Mouse (Mus musculus) stomach, embryonic 15.5 days (tissue): Measurements from ENCODE around the gene Siglech. TPM values are rescaled to one million over a fixed set of nuclear protein-coding genes. Genes with fewer than 3 reads are reported as not detected.

Experiments
- ATAC-seq: fragments of 200-750 bp; cut with Nextera tagmentation; 2 replicates; pipeline ENCODE4 v1.8.0; 2017; ENCODE audit warnings: low read depth, moderate number of reproducible peaks, moderate TSS enrichment; ENCODE audit not compliant: insufficient read depth, low FRiP score
- H3K27ac ChIP-seq: fragments of 300-500 bp; sonication (generic); 2 replicates; pipeline ENCODE4 v1.5.1; 2015; ENCODE audit warnings: mild to moderate bottlenecking, inconsistent platforms
- H3K27me3 ChIP-seq: fragments of 300-500 bp; sonication (generic); replicated peaks from 2 replicates; pipeline ENCODE4 v1.6.1; 2015; ENCODE audit warnings: inconsistent platforms
- H3K36me3 ChIP-seq: fragments of 300-500 bp; sonication (generic); 2 replicates; pipeline ENCODE4 v1.6.1; 2015; ENCODE audit warnings: inconsistent platforms
- H3K4me1 ChIP-seq: fragments of 300-500 bp; sonication (generic); 2 replicates; pipeline ENCODE4 v1.6.1; 2015; ENCODE audit warnings: inconsistent platforms
- H3K4me2 ChIP-seq: fragments of 300-500 bp; sonication (generic); 2 replicates; pipeline ENCODE4 v1.6.1; 2015; ENCODE audit warnings: mild to moderate bottlenecking, inconsistent platforms
- H3K4me3 ChIP-seq: fragments of 300-500 bp; sonication (generic); replicated peaks from 2 replicates; pipeline ENCODE4 v1.5.1; 2015; ENCODE audit warnings: inconsistent platforms
- H3K9ac ChIP-seq: fragments of 300-500 bp; sonication (generic); 2 replicates; pipeline ENCODE4 v1.6.1; 2015; ENCODE audit warnings: inconsistent platforms
- H3K9me3 ChIP-seq: fragments of 300-500 bp; sonication (generic); 2 replicates; pipeline ENCODE4 v1.6.1; 2016; ENCODE audit warnings: inconsistent platforms
- WGBS: fragments of 180-500 bp; shearing (Covaris S2); methylation state at CpG from one replicate; pipeline ENCODE4 v1.1.7; 2015; 5-methylcytosine and 5-hydroxymethylcytosine counted together
- polyA plus RNA-seq: library from polyadenylated mRNA; unstranded; fragments of >200 nt; fragmentation: Nextera tagmentation; extraction: Ambion mirVana; gene quantifications from 2 replicates; pipeline ENCODE4 v1.2.1, GENCODE M21; 2015

Siglech gene
- 0.89 TPM in 2 replicates for polyA plus RNA-seq

GRCm38 (mm10) chr7:55767926-55768325, at the start of gene Siglech:
TSS of gene Siglech (plus strand) at chr7:55768178.
- Histone ChIP-seq H3K27ac (no peak within 1 kb of the TSS), H3K4me1 (no peaks in the 10 kb centered on the region)
- no peak for ATAC-seq

DNA sequence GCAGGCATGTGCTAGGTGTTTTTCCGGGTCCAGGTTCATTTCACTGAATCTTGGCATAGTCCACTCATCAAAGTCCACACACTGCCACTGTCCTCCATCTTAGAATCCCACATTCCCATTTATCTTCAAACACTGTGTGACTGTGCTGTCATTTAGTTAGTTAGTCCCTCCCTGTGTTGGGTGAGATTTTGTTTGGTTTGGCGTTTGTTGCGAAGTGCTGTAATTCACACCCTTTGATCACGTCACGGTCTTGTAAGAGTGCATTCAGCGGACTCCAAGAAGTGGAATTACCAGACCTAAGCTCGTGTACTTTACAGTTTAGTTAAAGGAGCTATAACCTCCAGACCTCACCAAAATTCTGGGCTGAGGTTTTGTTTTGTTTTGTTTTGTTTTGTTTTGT, 45.3 kb upstream of the Siglech start:
- Histone ChIP-seq H3K4me3 (no peak overlapping the region), H3K9ac (no peak overlapping the region), H3K4me1 (no peaks in the 10 kb centered on the region), H3K27ac (no peak overlapping the region), H3K4me2 (no peak overlapping the region), H3K9me3 (no peaks in the 10 kb centered on the region), H3K36me3 (no peaks in the 10 kb centered on the region), H3K27me3 (no peaks in the 10 kb centered on the region)
- no peak for ATAC-seq
- WGBS, result 77% methylated on average over 7 of the region's 7 CpGs

More at GRCm38 (mm10) chr7:55767926-55768325, at the start of gene Siglech:
- no peak within 1 kb of the TSS for H3K9ac ChIP-seq
- no peak within 1 kb of the TSS for H3K4me3 ChIP-seq
- H3K27me3 ChIP-seq, result no peaks in the 10 kb centered on the region
- WGBS, result 28% methylated on average over 3 of the region's 3 CpGs
- H3K4me2 ChIP-seq, result no peak within 1 kb of the TSS
- H3K9me3 ChIP-seq, result no peaks in the 10 kb centered on the region
- no peaks in the 10 kb centered on the region for H3K36me3 ChIP-seq

DNA sequence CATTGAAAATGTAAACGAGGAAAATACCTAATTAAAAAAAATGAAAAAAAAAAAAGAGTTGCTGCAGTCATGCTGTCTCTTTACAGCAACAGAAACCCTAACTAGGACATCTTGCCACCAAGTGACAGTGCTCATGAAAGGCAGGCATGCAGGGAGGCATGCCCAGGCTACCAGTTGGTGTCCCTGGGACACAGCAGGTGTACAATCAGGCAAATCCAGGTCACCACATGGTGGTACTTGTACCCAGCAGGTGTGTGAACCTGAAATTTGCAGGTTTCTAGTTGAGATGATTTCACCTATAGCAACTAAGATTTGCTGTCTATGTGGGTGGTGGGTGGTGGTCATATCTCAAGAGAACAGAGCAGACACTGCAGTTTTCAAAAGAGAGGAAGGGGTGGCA, 39.1 kb upstream of the Siglech start:
- no peaks in the 10 kb centered on the region for H3K36me3 ChIP-seq
- H3K27ac ChIP-seq, result no peak overlapping the region
- ATAC-seq, result no peak
- no peaks in the 10 kb centered on the region for H3K9me3 ChIP-seq
- H3K9ac ChIP-seq, result no peak overlapping the region
- H3K4me2 ChIP-seq, result no peak overlapping the region
- WGBS, result 44% methylated on average over 1 of the region's 1 CpGs
- H3K27me3 ChIP-seq, result no peaks in the 10 kb centered on the region
- H3K4me3 ChIP-seq, result no peak overlapping the region
- no peaks in the 10 kb centered on the region for H3K4me1 ChIP-seq

DNA sequence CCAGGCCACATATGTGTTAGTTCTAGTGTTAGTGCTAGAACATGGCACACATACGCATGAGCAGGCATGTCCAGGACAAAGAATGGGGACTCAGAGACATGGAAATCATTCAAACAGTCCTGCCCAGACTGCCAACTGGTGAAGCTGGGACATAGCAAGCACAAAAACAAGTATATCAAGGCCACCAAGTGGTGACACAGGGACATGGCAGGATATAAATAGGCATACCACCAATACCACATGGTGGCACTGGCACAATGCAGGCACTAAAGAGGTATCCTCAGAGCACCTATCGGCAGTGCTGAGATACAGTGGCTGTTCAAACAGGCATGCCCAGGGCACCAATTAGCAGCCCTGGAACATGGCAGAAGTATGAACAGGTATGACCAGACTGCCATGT, 33.5 kb upstream of the Siglech start:
- WGBS, result 89% methylated on average over 2 of the region's 2 CpGs
- no peak overlapping the region for H3K4me3 ChIP-seq
- no peaks in the 10 kb centered on the region for H3K9me3 ChIP-seq
- no peak overlapping the region for H3K27ac ChIP-seq
- no peak overlapping the region for H3K9ac ChIP-seq
- ATAC-seq, result no peak
- H3K27me3 ChIP-seq, result no peaks in the 10 kb centered on the region
- no peaks in the 10 kb centered on the region for H3K36me3 ChIP-seq
- H3K4me2 ChIP-seq, result no peak overlapping the region
- H3K4me1 ChIP-seq, result no peaks in the 10 kb centered on the region

DNA sequence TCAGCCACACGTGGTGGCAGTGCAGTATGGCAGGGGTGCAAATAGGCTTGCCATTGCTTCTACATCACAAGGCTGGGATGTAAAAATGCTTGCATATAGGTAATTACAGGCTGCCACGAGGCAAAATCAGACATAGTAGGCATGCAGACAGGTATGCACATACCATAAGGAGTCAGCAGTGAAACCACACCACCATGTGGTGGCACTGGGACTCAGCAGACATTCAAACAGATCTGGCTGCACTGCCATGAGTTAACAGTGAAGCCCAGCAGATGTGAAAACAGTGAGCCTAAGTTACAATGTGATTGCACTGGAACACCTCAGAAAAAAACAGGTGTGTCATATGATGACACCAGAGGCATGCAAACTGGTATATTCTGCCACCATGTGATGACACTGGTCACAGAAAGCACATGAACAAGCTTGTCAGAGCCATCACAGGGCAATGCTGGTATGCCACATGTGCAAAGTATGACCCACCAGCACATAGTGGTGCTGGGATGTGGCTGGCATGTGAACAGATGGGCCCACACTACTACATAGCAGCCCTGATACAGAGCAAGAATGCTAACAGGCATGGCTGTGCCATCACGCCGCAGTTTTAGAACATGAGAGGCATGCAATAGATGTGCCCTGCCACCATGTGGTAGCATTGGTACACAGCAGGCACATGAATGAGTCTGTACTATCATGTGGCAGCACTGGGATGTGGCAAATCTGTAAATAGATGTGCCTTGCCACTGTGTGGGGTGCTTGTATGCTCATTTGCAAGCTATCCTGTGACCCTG, 30.7 kb upstream of the Siglech start:
- Histone ChIP-seq H3K4me1 (no peaks in the 10 kb centered on the region), H3K36me3 (no peaks in the 10 kb centered on the region), H3K4me3 (no peak overlapping the region), H3K4me2 (no peak overlapping the region), H3K27me3 (no peaks in the 10 kb centered on the region), H3K27ac (no peak overlapping the region), H3K9ac (no peak overlapping the region), H3K9me3 (no peaks in the 10 kb centered on the region)
- 39% methylated on average over 4 of the region's 4 CpGs for WGBS
- ATAC-seq, result no peak

- ATAC-seq, result no peak
- no peaks in the 10 kb centered on the region for H3K4me1 ChIP-seq
- H3K9me3 ChIP-seq, result no peaks in the 10 kb centered on the region
- H3K27me3 ChIP-seq, result no peaks in the 10 kb centered on the region
- H3K9ac ChIP-seq, result no peak overlapping the region
- no peak overlapping the region for H3K27ac ChIP-seq
- 79% methylated on average over 3 of the region's 3 CpGs for WGBS
- no peaks in the 10 kb centered on the region for H3K36me3 ChIP-seq
- no peak overlapping the region for H3K4me3 ChIP-seq
- no peak overlapping the region for H3K4me2 ChIP-seq
These were observed 24.2 kb upstream of the Siglech start for GRCm38 (mm10) chr7:55743614-55744267.

GRCm38 (mm10) chr7:55744566-55745220, 23.3 kb upstream of the Siglech start:
- no peak overlapping the region for H3K9ac ChIP-seq
- no peaks in the 10 kb centered on the region for H3K4me1 ChIP-seq
- no peak overlapping the region for H3K4me2 ChIP-seq
- WGBS, result 64% methylated on average over 10 of the region's 10 CpGs
- no peaks in the 10 kb centered on the region for H3K27me3 ChIP-seq
- H3K27ac ChIP-seq, result no peak overlapping the region; the same call in 1 of the 2 replicates
- ATAC-seq, result no peak
- H3K4me3 ChIP-seq, result no peak overlapping the region
- no peaks in the 10 kb centered on the region for H3K36me3 ChIP-seq
- H3K9me3 ChIP-seq, result no peaks in the 10 kb centered on the region

- H3K4me3 ChIP-seq, result no peak overlapping the region
- no peaks in the 10 kb centered on the region for H3K9me3 ChIP-seq
- no peak overlapping the region for H3K4me2 ChIP-seq
- WGBS, result 69% methylated on average over 3 of the region's 3 CpGs
- no peak overlapping the region for H3K9ac ChIP-seq
- ATAC-seq, result no peak
- H3K36me3 ChIP-seq, result no peaks in the 10 kb centered on the region
- no peaks in the 10 kb centered on the region for H3K4me1 ChIP-seq
- no peak overlapping the region for H3K27ac ChIP-seq
- H3K27me3 ChIP-seq, result no peaks in the 10 kb centered on the region
These were observed 17.1 kb upstream of the Siglech start for GRCm38 (mm10) chr7:55750841-55751240.

DNA sequence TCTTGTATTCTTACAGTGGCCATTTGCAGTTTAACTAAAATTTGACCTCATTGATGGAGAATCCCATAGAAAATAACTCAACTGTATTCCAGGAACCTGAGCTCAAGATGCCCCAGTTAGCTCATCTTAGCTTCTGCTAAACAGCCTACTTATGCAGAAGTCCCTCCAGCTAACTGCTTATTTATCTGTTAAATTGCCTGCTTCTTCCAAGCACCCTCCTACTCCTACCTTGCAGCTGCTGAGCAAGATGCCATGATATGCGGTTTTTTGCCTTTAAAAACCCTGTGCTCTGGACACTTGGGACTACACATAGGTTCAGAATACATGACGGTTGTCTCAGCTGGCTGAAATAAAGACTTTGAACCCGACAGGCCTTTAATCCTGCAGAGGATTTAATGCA, 8.6 kb upstream of the Siglech start:
- Histone ChIP-seq H3K4me3 (no peak overlapping the region), H3K4me1 (no peaks in the 10 kb centered on the region), H3K9me3 (no peaks in the 10 kb centered on the region), H3K27ac (no peak overlapping the region), H3K4me2 (no peak overlapping the region), H3K27me3 (no peaks in the 10 kb centered on the region), H3K36me3 (no peaks in the 10 kb centered on the region), H3K9ac (no peak overlapping the region)
- 62% methylated on average over 3 of the region's 3 CpGs for WGBS
- ATAC-seq, result no peak

DNA sequence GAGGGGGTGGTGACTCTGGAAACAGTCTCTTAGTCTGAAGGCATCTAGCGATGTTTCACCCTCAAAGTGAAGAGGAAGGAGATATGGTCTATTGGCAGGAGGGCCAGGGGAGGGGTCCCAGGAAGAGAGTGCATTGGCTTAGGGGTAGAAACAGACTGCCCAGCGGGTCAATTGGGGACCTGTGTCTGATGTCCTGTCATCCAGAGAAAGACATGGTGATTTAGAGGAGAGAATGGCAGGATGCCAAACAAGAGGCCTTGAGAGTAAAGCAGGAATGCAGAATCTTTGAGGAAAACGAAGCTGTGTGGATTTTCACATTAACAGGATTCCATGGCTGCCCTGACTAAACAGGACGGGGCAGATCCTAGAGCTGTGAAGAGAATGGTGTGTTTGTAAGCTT, 12.0 kb downstream of the Siglech start:
- WGBS, result 46% methylated on average over 4 of the region's 4 CpGs
- Histone ChIP-seq H3K4me3 (no peak overlapping the region), H3K36me3 (no peaks in the 10 kb centered on the region), H3K9ac (no peak overlapping the region), H3K27me3 (no peaks in the 10 kb centered on the region), H3K4me1 (no peaks in the 10 kb centered on the region), H3K4me2 (no peak overlapping the region), H3K9me3 (no peaks in the 10 kb centered on the region), H3K27ac (no peak overlapping the region)
- ATAC-seq, result no peak

- Histone ChIP-seq H3K4me3 (no peak overlapping the region), H3K4me1 (no peaks in the 10 kb centered on the region), H3K9ac (no peak overlapping the region), H3K4me2 (no peak overlapping the region), H3K27me3 (no peaks in the 10 kb centered on the region), H3K27ac (no peak overlapping the region), H3K36me3 (no peaks in the 10 kb centered on the region), H3K9me3 (no peaks in the 10 kb centered on the region)
- WGBS, result 46% methylated on average over 3 of the region's 3 CpGs
- no peak for ATAC-seq
These were observed 14.5 kb downstream of the Siglech start for GRCm38 (mm10) chr7:55782493-55782892.

DNA sequence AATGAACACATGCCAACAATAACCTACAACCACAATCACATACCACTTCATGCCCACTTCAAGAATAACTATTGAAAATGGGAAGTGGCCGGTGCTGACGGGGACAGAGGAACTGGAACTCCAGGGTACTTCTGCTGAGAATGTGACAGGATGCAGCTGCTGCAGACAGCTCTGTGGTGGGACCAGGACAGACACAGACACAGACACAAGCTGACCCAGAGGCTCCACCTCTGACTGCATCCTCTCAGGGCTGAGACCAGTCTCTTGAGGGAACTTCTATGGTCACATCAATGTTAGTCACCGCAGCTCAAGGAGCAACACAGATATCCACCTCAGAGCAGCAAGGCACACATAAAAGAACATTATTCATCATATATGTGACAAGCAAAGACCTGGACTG, 16.6 kb downstream of the Siglech start:
- 46% methylated on average over 3 of the region's 3 CpGs for WGBS
- H3K4me1 ChIP-seq, result no peaks in the 10 kb centered on the region
- no peak overlapping the region for H3K4me2 ChIP-seq
- H3K9me3 ChIP-seq, result no peaks in the 10 kb centered on the region
- no peak overlapping the region for H3K4me3 ChIP-seq
- H3K36me3 ChIP-seq, result no peaks in the 10 kb centered on the region
- H3K27ac ChIP-seq, result no peak overlapping the region
- no peak for ATAC-seq
- H3K27me3 ChIP-seq, result no peaks in the 10 kb centered on the region
- no peak overlapping the region for H3K9ac ChIP-seq
